Mouse (Mus musculus): ENCODE results near the gene Zc3hc1. TPM values are rescaled to one million over a fixed set of nuclear protein-coding genes. Genes with fewer than 3 reads are reported as not detected.
A peak's percentile ranks its signal among the peaks of the same experiment; 100 is the strongest.

The Zc3hc1 gene
- 48.9 and 88.1 TPM in 2 replicates for polyA plus RNA-seq (2012)

DNA sequence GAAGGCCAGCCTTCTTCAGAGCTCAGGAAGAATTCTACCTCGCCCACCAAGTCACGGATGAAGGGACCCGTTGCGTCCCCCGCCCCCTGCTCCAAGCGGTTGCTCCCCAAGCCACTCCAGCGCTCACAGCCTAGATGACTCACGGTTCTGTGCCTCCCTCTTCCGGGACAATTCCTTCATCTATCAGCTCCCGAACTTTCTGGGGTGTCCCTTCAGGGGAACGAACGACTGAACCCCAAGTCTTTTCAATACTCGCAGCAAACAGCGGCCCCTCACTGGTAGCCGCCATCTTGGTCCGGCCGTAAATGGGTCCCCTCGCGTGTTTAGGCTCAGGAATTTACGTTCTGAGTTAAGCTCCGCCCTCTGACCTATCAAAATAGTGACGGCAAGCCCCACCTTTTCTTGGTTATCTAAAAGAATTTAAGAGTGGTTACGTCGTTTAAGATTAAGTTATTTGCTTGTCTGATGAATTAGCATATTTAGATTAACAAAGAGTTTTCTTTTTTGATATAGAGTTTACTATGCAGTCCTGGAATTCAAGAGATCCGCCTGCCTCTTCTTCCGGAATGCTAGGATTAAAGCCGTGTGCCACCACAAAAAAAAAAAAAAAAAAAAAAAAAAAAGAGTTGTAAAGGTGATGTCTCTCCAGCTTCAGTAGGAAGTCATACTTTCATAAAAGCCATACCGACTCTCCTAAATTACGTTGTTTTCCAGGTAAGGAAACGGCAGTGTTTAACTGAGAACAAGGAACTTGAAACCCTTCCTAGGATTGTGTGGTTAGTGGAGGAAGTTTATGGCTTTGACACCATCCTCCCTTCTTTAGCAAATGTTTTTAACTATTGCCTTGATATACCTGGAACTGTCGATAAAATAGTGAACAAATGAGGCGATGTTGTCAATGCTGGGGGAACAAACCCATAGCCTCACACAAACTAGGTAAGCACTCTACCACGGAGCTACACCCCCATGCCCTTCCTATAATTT lies at the start of gene Zc3hc1:
Gene Zc3hc1, minus strand, starts transcription at position 315 of the 984 bp plus-strand sequence.
- TF ChIP-seq GATA1 (IDR thresholded peaks at IDR 0.05; ENCODE audit: low read length), result peak; percentile 28

DNA sequence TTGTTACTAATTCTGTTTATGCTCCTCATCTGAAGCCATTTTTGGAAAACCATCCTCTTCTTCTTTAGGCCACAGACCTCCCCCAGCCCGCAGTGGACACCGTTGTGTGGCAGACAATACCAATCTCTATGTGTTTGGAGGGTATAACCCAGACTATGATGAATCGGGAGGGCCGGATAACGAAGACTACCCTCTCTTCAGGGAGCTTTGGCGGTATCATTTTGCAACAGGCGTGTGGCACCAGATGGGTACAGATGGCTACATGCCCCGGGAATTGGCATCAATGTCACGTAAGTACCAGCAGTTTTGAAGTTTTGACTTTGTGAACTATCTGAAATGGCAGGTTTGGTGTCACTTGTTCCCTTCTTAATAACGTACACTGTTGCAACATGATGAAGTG lies 48.7 kb upstream of the Zc3hc1 start:
- no peak for TF ChIP-seq GATA1 (IDR thresholded peaks at IDR 0.05; ENCODE audit: low read length)

GRCm38 (mm10) chr6:30437054-30437453 lies 46.2 kb upstream of the Zc3hc1 start:
- no peak for TF ChIP-seq GATA1 (IDR thresholded peaks at IDR 0.05; ENCODE audit: low read length)

DNA sequence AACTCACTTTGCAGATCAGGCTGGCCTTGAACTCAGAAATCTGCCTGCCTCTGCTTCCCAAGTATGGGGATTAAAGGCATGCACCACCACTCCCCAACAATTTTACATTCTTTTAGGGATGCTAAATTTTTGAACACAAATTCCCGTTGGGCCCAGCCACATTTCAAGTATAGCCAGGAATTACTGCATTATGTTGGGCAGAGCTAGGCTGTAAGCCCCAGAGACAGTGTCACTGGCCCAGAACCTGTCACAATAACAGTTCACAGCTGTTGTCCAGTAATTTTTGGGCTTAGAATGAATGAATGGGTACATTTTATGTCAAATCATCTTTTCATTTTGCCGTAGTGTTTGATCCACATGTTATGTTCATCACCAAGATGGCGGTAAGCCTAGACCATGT lies 45.6 kb upstream of the Zc3hc1 start:
- no peak for TF ChIP-seq GATA1 (IDR thresholded peaks at IDR 0.05; ENCODE audit: low read length)

DNA sequence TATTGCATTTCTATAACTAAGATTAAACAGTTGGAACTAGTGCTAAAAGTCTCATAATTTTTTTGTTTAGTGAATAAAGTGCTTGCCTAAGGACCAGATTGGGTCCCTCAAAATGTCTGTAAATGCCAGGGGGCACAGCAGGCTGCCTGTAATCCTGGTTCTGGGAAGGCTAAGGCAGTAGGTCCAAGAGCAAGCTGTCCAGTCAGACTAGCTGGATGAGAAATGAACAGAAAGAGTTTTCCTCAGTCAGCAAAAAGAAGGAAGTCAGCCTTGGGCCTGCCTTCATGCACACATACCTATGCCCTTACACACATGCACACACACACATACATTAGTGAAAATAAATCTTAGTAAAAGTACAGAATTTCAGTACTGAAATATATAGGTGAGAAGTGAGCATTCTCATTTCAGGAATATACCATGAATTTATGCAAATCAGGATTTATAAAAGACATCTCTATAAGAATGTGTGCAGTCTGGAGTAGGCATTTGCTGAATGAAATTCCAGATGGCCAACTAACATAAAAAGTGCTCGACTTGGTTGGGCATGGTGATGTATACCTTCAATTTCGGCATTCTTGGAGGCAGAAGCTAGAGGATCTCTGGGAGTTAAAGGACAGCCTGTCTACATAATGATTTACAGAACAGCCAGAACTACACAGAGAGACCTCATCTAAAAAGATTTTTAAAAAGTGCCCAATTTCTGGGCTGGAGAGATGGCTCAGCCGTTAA lies 41.8 kb upstream of the Zc3hc1 start:
- no peak for TF ChIP-seq GATA1 (IDR thresholded peaks at IDR 0.05; ENCODE audit: low read length)

GRCm38 (mm10) chr6:30416801-30417200 lies 26.0 kb upstream of the Zc3hc1 start:
- no peak for TF ChIP-seq GATA1 (IDR thresholded peaks at IDR 0.05; ENCODE audit: low read length)

GRCm38 (mm10) chr6:30416126-30416525 lies 25.3 kb upstream of the Zc3hc1 start:
- TF ChIP-seq GATA1 (IDR thresholded peaks at IDR 0.05; ENCODE audit: low read length), result no peak

GRCm38 (mm10) chr6:30411311-30411710 lies 20.5 kb upstream of the Zc3hc1 start:
- no peak for TF ChIP-seq GATA1 (IDR thresholded peaks at IDR 0.05; ENCODE audit: low read length)

DNA sequence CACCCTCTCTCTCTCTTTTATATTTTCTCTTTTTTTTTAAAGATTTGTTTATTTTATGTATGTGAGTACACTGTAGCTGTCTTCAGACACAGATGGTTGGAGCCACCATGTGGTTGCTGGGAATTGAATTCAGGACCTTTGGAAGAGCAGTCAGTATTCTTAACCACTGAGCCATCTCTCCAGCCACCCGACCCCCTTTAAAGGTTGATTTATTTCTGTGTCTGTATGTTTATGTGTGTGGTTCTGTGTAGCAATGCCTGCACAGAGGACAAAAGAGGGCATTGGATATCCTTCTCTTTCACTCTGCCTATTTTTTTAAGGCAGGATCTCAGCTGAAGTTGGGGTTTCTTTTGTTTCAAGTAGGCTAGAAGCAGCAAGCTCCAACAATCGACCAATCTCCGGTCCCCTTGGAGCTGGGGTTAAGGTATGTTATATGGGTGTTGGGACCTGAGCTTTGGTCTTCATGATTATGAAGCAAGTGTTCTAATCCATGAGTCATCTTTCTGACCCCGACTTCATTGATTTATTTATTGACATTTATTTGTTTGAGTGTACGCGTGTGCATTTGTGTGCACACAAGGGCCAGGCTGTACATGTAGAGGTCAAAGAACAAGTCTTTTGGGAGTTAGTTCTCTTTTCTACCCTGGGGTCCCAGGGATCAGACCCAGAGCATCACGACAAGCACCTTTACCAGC lies 18.7 kb upstream of the Zc3hc1 start:
- TF ChIP-seq GATA1 (IDR thresholded peaks at IDR 0.05; ENCODE audit: low read length), result no peak

- no peak for TF ChIP-seq GATA1 (IDR thresholded peaks at IDR 0.05; ENCODE audit: low read length)
Observed at GRCm38 (mm10) chr6:30408276-30408675, 17.4 kb upstream of the Zc3hc1 start.

DNA sequence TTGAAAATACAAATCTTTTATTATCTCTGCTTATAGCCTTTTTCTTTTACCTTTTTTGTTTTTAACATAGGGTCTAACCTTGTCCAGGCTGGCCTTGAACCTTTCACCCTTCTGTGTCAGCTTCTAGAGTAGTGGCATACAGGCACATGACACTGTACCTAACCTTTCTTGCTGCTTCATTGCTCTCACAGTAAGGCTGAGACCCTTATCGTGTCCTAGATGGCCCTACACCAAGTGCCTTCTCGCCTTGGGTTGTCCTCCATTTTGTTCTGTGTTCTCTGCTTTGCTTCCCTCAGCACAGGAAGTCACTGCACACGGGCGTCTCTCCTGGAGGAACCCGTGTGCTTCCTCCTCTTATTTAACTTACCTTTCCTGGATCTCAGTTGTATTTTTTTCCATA lies 13.8 kb upstream of the Zc3hc1 start:
- no peak for TF ChIP-seq GATA1 (IDR thresholded peaks at IDR 0.05; ENCODE audit: low read length)

- no peak for TF ChIP-seq GATA1 (IDR thresholded peaks at IDR 0.05; ENCODE audit: low read length)
Observed at GRCm38 (mm10) chr6:30403465-30403864, 12.6 kb upstream of the Zc3hc1 start.

DNA sequence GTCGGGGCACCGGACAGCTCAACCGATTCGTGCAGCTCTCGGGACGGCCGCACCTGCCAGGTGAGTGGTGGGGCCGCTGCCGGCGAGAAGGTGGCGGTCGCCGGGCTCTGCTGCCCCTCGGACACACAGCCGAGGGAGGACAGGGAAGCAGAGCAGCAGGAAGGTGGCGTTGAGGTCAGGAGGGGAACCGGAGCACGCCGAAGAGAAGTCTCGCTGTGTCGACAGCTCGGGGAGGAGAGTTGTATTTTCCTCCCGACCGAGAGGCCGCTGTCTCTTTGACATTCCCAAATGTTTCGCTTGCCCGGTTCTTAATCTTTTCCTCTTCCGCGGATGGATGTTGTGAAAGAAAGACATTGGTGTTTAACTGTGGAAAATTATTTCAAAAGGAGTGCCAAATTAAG lies 11.3 kb upstream of the Zc3hc1 start:
- no peak for TF ChIP-seq GATA1 (IDR thresholded peaks at IDR 0.05; ENCODE audit: low read length)

DNA sequence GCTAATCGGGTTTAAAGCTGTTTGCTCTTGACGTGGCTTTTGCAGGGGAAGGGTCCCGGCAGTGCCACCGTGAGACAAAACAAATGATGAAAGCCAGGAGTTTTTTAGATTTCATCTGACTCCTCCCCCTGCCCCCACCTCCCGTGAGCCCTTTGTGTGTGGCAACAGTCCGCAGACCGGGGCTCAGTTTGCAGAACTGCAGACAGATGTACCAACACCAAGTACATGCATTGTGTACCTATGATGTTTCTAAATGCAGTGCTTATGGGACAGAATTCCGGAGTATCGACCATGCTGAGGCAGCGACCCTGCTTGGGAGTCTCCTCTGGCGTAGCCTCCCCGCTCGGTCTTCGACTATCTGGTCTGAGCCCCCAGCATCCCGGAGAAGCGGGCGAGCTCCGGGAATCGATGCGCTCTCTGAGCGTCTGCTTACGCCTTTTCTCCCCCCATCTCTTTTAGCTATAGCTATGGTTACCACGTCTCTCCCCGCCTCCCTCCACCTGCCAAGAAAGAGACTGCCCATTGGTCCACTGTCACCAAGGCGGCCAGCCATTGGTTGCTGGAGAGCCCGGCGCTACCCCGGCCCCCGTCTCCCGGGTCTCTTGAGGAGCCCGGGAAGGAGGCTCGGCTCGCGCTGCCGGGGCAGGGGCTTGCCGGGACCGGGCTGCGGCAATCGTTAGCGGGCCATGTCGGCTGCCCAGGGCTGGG lies 10.6 kb upstream of the Zc3hc1 start, which contains the start of gene Klhdc10:
Gene Klhdc10, plus strand, starts transcription at position 561 of the 708 bp plus-strand sequence.
- no peak for TF ChIP-seq GATA1 (IDR thresholded peaks at IDR 0.05; ENCODE audit: low read length)

DNA sequence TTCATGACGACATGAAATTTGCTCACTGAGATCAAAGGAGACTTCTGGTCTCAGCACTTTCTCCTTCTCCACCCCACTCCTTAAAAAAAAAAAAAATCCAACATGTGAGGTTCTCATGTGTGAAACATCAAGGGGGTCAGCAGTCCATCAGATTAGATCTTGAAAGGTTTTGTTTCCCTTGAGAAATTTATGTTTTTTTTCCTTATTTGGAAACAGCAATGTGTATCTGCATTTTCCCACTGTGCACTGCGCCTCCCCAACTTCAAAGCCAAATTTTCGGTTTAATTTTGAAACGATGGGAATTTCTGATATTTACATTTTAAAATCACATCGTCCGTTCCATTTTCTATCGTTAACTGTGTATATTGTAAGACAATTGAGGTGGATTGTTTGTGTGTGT lies 9.9 kb upstream of the Zc3hc1 start:
- TF ChIP-seq GATA1 (IDR thresholded peaks at IDR 0.05; ENCODE audit: low read length), result no peak
